Mouse (Mus musculus) olfactory bulb, adult 2 months (tissue): ENCODE measurements around the gene Rab12.

Source experiments
- CTCF ChIP-seq: fragments of 200-500 bp; IDR thresholded peaks from 2 replicates; pipeline ENCODE4 v1.5.1; 2012; ENCODE audit warnings: low read depth, mild to moderate bottlenecking, low read length, moderate library complexity; ENCODE audit not compliant: insufficient read depth
- POLR2A ChIP-seq: fragments of 200-500 bp; IDR thresholded peaks from 2 replicates; pipeline ENCODE4 v1.6.1; 2012; ENCODE audit warnings: mild to moderate bottlenecking, low read depth, low read length, moderate library complexity; ENCODE audit not compliant: insufficient read depth

DNA sequence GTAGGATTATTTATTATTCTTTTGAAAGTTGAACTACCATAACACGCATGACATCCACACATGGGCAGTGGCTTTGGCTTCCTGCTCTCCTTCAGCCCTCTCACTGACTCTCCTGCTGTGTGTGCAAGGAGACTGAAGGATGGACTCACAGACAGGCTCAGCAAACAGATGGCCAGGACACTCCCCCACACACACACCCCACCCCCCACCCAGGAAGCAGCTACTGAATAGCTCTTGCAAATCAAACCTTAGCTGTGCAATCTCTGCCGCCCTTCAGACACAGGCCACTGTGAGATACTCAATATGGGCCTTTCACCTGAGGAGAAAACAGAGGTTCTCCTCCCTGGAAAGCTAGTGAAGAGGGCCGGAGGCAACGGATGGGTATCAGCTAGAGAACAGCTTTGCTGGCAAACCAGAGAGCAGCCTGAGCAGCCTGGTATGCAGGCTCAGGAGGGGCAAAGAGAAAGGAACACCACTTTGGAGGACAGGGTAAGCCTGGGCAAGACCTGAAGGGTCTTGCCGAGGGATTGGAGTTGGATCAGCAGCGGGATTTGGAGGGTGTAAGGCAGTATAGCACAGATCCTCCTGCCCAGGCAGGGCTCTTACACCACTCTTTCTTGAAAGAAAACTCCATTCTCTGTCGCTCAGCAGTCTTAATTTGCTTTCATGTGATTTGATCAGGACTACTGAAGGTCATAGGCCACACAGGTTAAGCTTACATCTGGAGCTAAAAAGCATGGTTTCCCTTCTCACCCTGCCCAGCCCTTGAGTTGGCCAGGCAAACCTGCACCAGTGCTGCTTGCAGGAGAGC is 73.1 kb downstream of the Rab12 start:
- no peak; the same call in 1 of the 2 replicates for TF ChIP-seq CTCF
- TF ChIP-seq POLR2A, result no peak
